Mouse (Mus musculus): ENCODE measurements around the gene Evi2b. TPM values are rescaled to one million over a fixed set of nuclear protein-coding genes. Genes with fewer than 3 reads are reported as not detected.

The Evi2b gene
- polyA plus RNA-seq, 1 experiment from 2014 or later: 0.87 TPM

- Histone ChIP-seq H3K36me3 (peaks cover 9% of the 10 kb centered on the region; the same call in 1 of the 2 replicates), H3K27ac (replicated peaks) (no peak overlapping the region), H3K9me3 (no peaks in the 10 kb centered on the region), H3K27me3 (no peaks in the 10 kb centered on the region), H3K9ac (no peak overlapping the region), H3K4me2 (no peak overlapping the region), H3K4me1 (replicated peaks) (no peaks in the 10 kb centered on the region), H3K4me3 (no peak overlapping the region)
- WGBS: 85% methylated on average over 1 of the region's 1 CpGs
- no peak for ATAC-seq (ENCODE audit: low read depth)
Measured at GRCm38 (mm10) chr11:79519878-79520291, 3.7 kb downstream of the Evi2b start.

DNA sequence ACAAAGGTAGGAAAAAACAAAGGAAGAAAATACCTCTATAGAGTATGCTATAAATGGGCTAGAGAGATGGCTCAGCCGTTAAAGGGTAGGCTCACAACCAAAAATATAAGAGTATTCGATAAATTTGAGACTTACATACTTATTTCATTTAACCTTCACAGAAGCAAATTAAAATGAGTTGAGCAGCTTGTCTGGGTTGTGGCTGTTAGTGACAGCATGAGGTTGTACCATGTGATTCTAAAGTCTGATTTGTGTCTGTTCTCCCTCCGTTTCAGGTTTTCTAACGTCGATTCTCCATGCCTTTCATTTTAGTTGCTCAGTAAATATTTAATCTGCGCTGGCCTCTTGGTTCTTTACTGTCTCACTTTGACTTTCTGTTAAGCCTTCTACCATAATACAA, 4.3 kb downstream of the Evi2b start:
- Histone ChIP-seq H3K27ac (replicated peaks) (no peak overlapping the region), H3K36me3 (peaks cover 9% of the 10 kb centered on the region; the same call in 1 of the 2 replicates), H3K4me1 (replicated peaks) (no peaks in the 10 kb centered on the region), H3K4me3 (no peak overlapping the region), H3K9ac (no peak overlapping the region), H3K27me3 (no peaks in the 10 kb centered on the region), H3K4me2 (no peak overlapping the region), H3K9me3 (no peaks in the 10 kb centered on the region)
- WGBS: 89% methylated on average over 6 of the region's 6 CpGs
- ATAC-seq (ENCODE audit: low read depth): no peak

DNA sequence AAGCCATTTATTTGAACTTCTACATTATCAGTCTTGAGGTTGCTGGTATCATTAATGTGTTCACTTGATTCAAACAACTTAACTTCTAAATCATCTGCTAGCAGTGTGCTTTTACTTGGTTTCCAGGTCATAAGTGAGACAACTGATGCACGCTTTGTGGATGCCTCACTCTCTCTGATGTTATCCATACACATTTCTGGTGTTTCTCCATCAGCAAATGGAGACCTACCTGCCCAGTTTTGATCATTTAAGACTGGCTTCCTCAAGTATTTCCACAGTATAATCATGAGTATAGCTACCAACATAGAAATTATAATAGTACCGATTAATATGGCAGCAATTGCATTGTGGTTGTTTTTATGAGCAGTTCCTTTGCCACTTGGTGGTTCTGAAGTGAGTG, 7.8 kb downstream of the Evi2b start:
- Histone ChIP-seq H3K27me3 (no peaks in the 10 kb centered on the region), H3K4me1 (replicated peaks) (no peaks in the 10 kb centered on the region), H3K9ac (no peak overlapping the region), H3K36me3 (peaks cover 4% of the 10 kb centered on the region; the same call in 1 of the 2 replicates), H3K27ac (replicated peaks) (no peak overlapping the region), H3K9me3 (no peaks in the 10 kb centered on the region), H3K4me2 (no peak overlapping the region), H3K4me3 (no peak overlapping the region)
- WGBS: 99% methylated on average over 2 of the region's 2 CpGs
- ATAC-seq (ENCODE audit: low read depth): no peak

GRCm38 (mm10) chr11:79515331-79515730, 8.2 kb downstream of the Evi2b start:
- H3K36me3 ChIP-seq: peaks cover 4% of the 10 kb centered on the region; the same call in 1 of the 2 replicates
- H3K4me3 ChIP-seq: no peak overlapping the region
- H3K9me3 ChIP-seq: no peaks in the 10 kb centered on the region
- no peaks in the 10 kb centered on the region for H3K27me3 ChIP-seq
- H3K9ac ChIP-seq: no peak overlapping the region
- no peak overlapping the region for H3K27ac ChIP-seq (replicated peaks)
- WGBS: 71% methylated on average over 6 of the region's 6 CpGs
- H3K4me1 ChIP-seq (replicated peaks): no peaks in the 10 kb centered on the region
- no peak overlapping the region for H3K4me2 ChIP-seq
- ATAC-seq (ENCODE audit: low read depth): no peak

DNA sequence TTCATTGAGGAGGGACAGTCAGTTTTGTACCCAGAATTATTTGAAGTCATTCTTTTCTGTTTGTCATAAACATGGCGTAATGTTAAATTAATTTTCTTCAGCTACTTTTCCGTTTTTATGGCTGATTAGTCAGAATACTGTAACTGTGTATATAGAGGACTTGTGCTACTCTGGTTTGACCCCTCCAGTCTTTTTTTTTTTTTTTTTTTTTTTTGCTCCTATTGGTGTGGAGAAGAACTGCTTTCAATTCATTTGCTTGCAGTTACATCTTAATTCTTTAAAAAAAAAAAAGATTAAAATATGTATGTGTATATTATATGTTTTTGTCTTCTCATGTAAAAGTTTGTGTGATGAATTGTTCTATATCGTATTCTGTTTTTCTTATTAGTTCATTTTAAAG, 11.6 kb downstream of the Evi2b start:
- ATAC-seq (ENCODE audit: low read depth): no peak

DNA sequence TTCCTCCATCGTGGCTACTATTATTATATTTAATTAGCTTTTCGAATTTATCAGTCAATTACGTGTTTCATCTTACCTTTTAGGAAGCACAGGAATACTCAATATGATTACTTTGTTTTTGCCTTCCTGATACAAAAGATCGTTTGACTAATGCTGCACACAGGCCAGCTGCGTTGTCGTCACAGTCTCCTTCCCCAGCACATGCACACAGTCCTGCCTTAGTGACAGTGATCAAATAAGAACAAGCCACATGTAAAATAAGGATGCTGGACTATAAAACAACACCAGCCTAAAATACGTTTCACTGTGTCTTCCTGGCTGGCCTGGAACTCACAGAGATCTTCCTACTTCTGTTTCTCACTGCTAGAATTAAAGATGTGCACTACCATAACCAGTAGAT, 19.1 kb downstream of the Evi2b start:
- ATAC-seq (ENCODE audit: low read depth): no peak
- H3K9me3 ChIP-seq: no peaks in the 10 kb centered on the region
- no peaks in the 10 kb centered on the region for H3K27me3 ChIP-seq
- H3K4me2 ChIP-seq: no peak overlapping the region
- 72% methylated on average over 7 of the region's 7 CpGs for WGBS
- H3K27ac ChIP-seq (replicated peaks): no peak overlapping the region
- H3K9ac ChIP-seq: no peak overlapping the region
- no peaks in the 10 kb centered on the region for H3K36me3 ChIP-seq
- H3K4me3 ChIP-seq: no peak overlapping the region
- peaks cover 19% of the 10 kb centered on the region for H3K4me1 ChIP-seq (replicated peaks)

More for the DNA sequence above, 11.6 kb downstream of the Evi2b start:
- Histone ChIP-seq H3K27ac (replicated peaks) (no peak overlapping the region), H3K4me2 (no peak overlapping the region), H3K27me3 (no peaks in the 10 kb centered on the region), H3K4me3 (no peak overlapping the region), H3K9ac (no peak overlapping the region), H3K4me1 (replicated peaks) (no peaks in the 10 kb centered on the region), H3K36me3 (peaks cover 4% of the 10 kb centered on the region; the same call in 1 of the 2 replicates), H3K9me3 (no peaks in the 10 kb centered on the region)
- 95% methylated on average over 3 of the region's 3 CpGs for WGBS

DNA sequence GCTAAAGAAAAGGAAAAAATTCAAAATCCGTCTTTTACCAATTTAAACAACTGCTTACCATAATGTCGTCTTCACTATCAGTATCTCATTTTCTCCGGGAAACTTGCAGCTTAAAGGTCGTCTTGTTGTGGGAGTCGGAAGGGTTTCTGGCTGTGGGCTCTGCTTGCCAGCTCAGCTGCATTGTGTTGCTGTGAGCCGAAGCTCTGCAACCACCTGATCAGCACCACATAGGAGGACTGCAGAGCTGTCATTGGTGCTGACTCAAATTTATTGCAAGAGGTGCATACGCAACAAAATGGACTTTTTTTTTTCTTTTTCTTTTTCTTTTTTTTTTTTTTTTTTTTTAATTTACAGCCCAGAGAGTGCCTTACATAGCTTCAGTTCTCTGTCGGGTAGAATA, 19.7 kb downstream of the Evi2b start, which contains the start of gene Omg:
TSS of gene Omg (minus strand) at position 240 of the 400 bp plus-strand sequence.
- H3K27me3 ChIP-seq: no peaks in the 10 kb centered on the region
- 32% methylated on average over 8 of the region's 8 CpGs for WGBS
- peaks cover 19% of the 10 kb centered on the region for H3K4me1 ChIP-seq (replicated peaks)
- H3K4me3 ChIP-seq: no peak within 1 kb of the TSS
- H3K4me2 ChIP-seq: no peak within 1 kb of the TSS
- H3K27ac ChIP-seq (replicated peaks): no peak within 1 kb of the TSS
- no peak within 1 kb of the TSS for H3K9ac ChIP-seq
- H3K36me3 ChIP-seq: no peaks in the 10 kb centered on the region
- ATAC-seq (ENCODE audit: low read depth): peak; percentile 84
- no peaks in the 10 kb centered on the region for H3K9me3 ChIP-seq

GRCm38 (mm10) chr11:79502917-79503316, 20.6 kb downstream of the Evi2b start:
- H3K9me3 ChIP-seq: no peaks in the 10 kb centered on the region
- no peak overlapping the region for H3K4me3 ChIP-seq
- ATAC-seq (ENCODE audit: low read depth): no peak
- no peak overlapping the region for H3K27ac ChIP-seq (replicated peaks)
- H3K36me3 ChIP-seq: no peaks in the 10 kb centered on the region
- peaks cover 19% of the 10 kb centered on the region for H3K4me1 ChIP-seq (replicated peaks)
- H3K4me2 ChIP-seq: no peak overlapping the region
- H3K9ac ChIP-seq: no peak overlapping the region
- no peaks in the 10 kb centered on the region for H3K27me3 ChIP-seq
- 23% methylated on average over 2 of the region's 2 CpGs for WGBS

- WGBS: 81% methylated on average over 10 of the region's 10 CpGs
- no peak for ATAC-seq (ENCODE audit: low read depth)
Measured at GRCm38 (mm10) chr11:79494976-79495800, 28.4 kb downstream of the Evi2b start.

GRCm38 (mm10) chr11:79484721-79485120, 38.8 kb downstream of the Evi2b start:
- ATAC-seq (ENCODE audit: low read depth): no peak
- Histone ChIP-seq H3K9ac (no peak overlapping the region), H3K4me2 (no peak overlapping the region), H3K27ac (replicated peaks) (no peak overlapping the region), H3K4me3 (no peak overlapping the region), H3K27me3 (no peaks in the 10 kb centered on the region), H3K36me3 (peaks cover 32% of the 10 kb centered on the region), H3K9me3 (no peaks in the 10 kb centered on the region), H3K4me1 (replicated peaks) (no peaks in the 10 kb centered on the region)

More at GRCm38 (mm10) chr11:79494976-79495800, 28.4 kb downstream of the Evi2b start:
- Histone ChIP-seq H3K4me1 (replicated peaks) (no peaks in the 10 kb centered on the region; the same call in 1 of the 2 replicates), H3K36me3 (peaks cover 14% of the 10 kb centered on the region; the same call in 1 of the 2 replicates), H3K4me3 (no peak overlapping the region), H3K4me2 (no peak overlapping the region), H3K27me3 (no peaks in the 10 kb centered on the region), H3K9ac (no peak overlapping the region), H3K9me3 (no peaks in the 10 kb centered on the region), H3K27ac (replicated peaks) (no peak overlapping the region; the same call in 1 of the 2 replicates)

- H3K4me1 ChIP-seq (replicated peaks): no peaks in the 10 kb centered on the region
- H3K36me3 ChIP-seq: peaks cover 31% of the 10 kb centered on the region
- ATAC-seq (ENCODE audit: low read depth): no peak
- no peaks in the 10 kb centered on the region for H3K9me3 ChIP-seq
- no peak overlapping the region for H3K27ac ChIP-seq (replicated peaks)
- no peak overlapping the region for H3K9ac ChIP-seq
- no peak overlapping the region for H3K4me2 ChIP-seq
- 88% methylated on average over 7 of the region's 7 CpGs for WGBS
- no peaks in the 10 kb centered on the region for H3K27me3 ChIP-seq
- no peak overlapping the region for H3K4me3 ChIP-seq
Measured at GRCm38 (mm10) chr11:79483876-79484528, 39.6 kb downstream of the Evi2b start.

DNA sequence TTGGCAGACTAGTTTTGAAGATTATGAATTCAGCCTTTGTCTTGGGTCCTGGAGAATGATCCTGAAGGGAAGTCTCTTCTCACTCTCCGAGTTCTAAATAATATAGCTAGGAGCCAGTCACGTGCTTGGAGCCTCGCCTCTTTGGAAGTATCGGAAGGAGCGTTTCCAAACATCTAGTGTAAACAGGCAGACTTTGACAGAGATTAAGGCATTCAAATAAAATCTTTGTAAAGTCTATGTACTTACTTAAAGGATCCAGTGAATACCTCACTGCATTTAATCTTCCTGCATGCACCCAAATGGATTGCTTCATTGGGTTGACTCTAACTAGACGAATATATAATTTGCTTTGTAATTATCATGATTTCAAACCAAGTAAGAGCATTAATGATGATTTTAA, 40.2 kb downstream of the Evi2b start:
- no peaks in the 10 kb centered on the region for H3K27me3 ChIP-seq
- WGBS: 92% methylated on average over 6 of the region's 6 CpGs
- H3K4me3 ChIP-seq: no peak overlapping the region
- no peaks in the 10 kb centered on the region for H3K9me3 ChIP-seq
- no peak overlapping the region for H3K9ac ChIP-seq
- H3K36me3 ChIP-seq: peaks cover 36% of the 10 kb centered on the region
- no peak for ATAC-seq (ENCODE audit: low read depth)
- no peak overlapping the region for H3K27ac ChIP-seq (replicated peaks)
- no peak overlapping the region for H3K4me2 ChIP-seq
- no peaks in the 10 kb centered on the region for H3K4me1 ChIP-seq (replicated peaks)

All from neural tube, embryonic 13.5 days (tissue).